Mouse (Mus musculus) macrophage (primary cell): ENCODE data around the gene Gm2174. TPM values are rescaled to one million over a fixed set of nuclear protein-coding genes. Genes with fewer than 3 reads are reported as not detected.
A peak's percentile ranks its signal among the peaks of the same experiment; 100 is the strongest.

Experiments
- H3K27ac ChIP-seq: fragments of 350-480 bp; formaldehyde crosslinking; 2 replicates; pipeline ENCODE4 v1.9.0; 2021
- H3K36me3 ChIP-seq: fragments of 350-480 bp; formaldehyde crosslinking; 2 replicates; pipeline ENCODE4 v1.9.0; 2021; ENCODE audit errors: inconsistent target
- H3K4me3 ChIP-seq: fragments of 350-480 bp; formaldehyde crosslinking; 2 replicates; pipeline ENCODE4 v1.9.0; 2021; ENCODE audit errors: inconsistent target
- H3K79me2 ChIP-seq: fragments of 350-480 bp; formaldehyde crosslinking; 2 replicates; pipeline ENCODE4 v1.9.0; 2021; ENCODE audit errors: inconsistent target
- WGBS: methylation state at CpG from one replicate; pipeline ENCODE4 v1.1.7; 2026; ENCODE audit warnings: inconsistent platforms; ENCODE audit not compliant: missing documents; 5-methylcytosine and 5-hydroxymethylcytosine counted together
- polyA plus RNA-seq: library from polyadenylated mRNA; stranded (reverse); fragments of 250-400 nt; gene quantifications from 3 replicates; pipeline ENCODE4 v1.2.4, GENCODE M21; 2018; ENCODE audit warnings: inconsistent platforms

The Gm2174 gene
- polyA plus RNA-seq, 1 experiment from 2014 or later = 1.2 TPM

- no CpG with 5 or more reads among the region's 1 CpGs for WGBS
- Histone ChIP-seq H3K36me3 (no peaks in the 10 kb centered on the region), H3K4me3 (no peak overlapping the region), H3K79me2 (peaks cover 89% of the 10 kb centered on the region), H3K27ac (no peak overlapping the region)
Observed at GRCm38 (mm10) chrX:56464906-56465305, 17.1 kb downstream of the Gm2174 start.

DNA sequence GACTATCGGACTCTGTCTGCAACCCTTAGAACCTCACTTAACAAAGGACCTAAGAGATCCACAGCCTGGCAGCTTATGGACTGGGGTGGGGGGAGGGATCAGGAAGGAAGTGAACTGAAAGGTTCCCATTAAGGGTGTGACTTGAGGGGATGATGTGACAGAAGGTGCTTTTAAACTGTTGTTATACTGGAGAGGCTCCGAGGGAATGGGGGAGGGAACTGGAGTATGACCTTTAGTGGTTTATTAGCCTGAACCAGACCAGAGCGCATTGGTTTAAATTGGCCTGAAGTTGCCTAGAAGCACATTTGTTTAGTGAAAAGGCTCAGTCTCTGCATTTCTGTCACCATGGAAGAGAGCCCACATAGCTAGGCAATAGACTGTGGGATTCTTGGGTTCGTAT lies 19.9 kb downstream of the Gm2174 start:
- H3K36me3 ChIP-seq = no peaks in the 10 kb centered on the region
- H3K27ac ChIP-seq = no peak overlapping the region
- H3K79me2 ChIP-seq = peaks cover 91% of the 10 kb centered on the region
- H3K4me3 ChIP-seq = no peak overlapping the region
- WGBS = 89% methylated on average over 4 of the region's 4 CpGs

DNA sequence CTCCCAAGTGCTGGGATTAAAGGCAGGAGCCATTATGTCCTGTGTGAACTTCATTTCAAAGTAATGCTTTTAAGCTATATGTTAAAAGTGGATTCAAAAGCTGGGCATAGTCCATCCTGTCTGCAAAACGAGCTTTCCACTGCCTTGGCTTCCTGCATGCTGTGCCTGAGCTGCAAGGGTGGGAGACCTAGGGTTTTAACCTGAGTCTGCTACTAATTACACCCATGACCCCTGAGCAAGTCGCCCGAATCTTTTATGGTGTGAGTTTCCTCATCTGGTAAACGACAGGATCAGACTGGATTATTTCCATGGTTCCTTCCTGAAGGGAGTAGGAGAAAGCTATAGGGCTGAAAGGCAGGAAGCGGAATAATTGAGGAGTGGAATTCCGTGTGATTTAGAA lies 20.7 kb downstream of the Gm2174 start:
- no peak overlapping the region for H3K4me3 ChIP-seq
- 84% methylated on average over 6 of the region's 6 CpGs for WGBS
- H3K36me3 ChIP-seq = no peaks in the 10 kb centered on the region
- H3K27ac ChIP-seq = no peak overlapping the region
- H3K79me2 ChIP-seq = peaks cover 91% of the 10 kb centered on the region

DNA sequence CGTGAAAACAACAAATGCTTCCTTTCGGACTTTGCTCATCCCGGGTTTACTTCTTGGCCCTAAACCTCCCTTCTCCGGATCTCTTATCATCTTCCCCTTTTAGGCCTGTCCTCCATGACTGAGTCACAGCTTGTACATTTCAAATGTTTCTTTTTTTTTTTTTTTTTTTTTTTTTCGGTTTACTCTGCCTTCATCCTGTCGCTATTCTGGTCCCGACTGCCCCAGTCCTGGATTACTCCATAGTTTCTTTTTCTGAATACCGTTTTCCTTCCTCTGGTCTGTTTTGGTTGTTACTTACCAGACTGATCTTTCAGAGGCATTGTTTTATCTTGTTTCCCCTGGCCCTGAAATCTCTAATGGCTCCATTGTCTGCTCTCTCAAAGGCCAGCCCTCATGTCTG lies 26.3 kb downstream of the Gm2174 start:
- H3K27ac ChIP-seq = no peak overlapping the region
- H3K4me3 ChIP-seq = no peak overlapping the region
- H3K36me3 ChIP-seq = no peaks in the 10 kb centered on the region
- H3K79me2 ChIP-seq = peaks cover 99% of the 10 kb centered on the region
- 64% methylated on average over 6 of the region's 8 CpGs for WGBS

DNA sequence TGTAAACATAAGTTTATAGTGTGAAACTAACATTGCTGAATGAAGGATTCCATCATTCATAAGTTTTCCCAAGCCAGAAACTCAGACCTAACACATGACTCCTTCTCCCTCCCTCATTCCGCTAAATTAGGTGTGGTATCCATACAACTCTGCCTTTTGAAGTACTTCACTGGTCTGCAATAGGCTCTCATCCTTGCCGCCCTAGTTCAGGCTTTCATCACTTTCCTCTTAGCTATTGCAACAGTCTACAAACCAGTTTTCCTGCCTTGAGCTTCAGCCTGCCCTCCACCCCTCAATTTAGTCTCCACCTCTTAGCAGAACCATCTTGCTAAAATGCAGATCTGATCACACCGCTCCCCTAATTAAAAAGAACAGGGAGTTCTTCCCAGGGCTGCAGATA lies 29.8 kb downstream of the Gm2174 start:
- 66% methylated on average over 3 of the region's 3 CpGs for WGBS
- H3K4me3 ChIP-seq = no peak overlapping the region
- H3K27ac ChIP-seq = no peak overlapping the region

GRCm38 (mm10) chrX:56481906-56482305 lies 34.1 kb downstream of the Gm2174 start:
- Histone ChIP-seq H3K4me3 (no peak overlapping the region), H3K36me3 (no peaks in the 10 kb centered on the region), H3K27ac (peak overlapping the region; percentile 32; the same call in 1 of the 2 replicates), H3K79me2 (peaks cover 35% of the 10 kb centered on the region)
- WGBS = 52% methylated on average over 3 of the region's 3 CpGs

More for the DNA sequence above, 29.8 kb downstream of the Gm2174 start:
- Histone ChIP-seq H3K36me3 (no peaks in the 10 kb centered on the region), H3K79me2 (peaks cover 77% of the 10 kb centered on the region)

DNA sequence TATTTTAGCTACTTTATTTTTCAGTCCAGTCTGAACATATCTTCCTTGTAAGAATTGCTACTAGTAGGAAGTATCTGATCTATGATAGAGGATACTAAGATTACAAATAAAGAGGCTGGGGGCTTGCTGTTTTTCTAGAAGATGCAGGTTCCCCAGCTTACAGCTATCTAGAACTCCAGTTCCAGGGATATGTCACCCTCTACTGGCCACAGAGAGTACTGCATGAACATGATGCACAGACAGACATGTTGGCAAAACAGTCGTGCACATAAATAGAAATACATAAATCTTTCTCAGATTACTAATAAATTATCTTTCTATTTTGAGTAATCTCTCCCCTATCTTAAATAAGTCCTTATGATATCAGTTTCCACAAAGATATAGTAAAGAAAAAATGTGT lies 42.0 kb downstream of the Gm2174 start:
- Histone ChIP-seq H3K36me3 (no peaks in the 10 kb centered on the region), H3K79me2 (no peaks in the 10 kb centered on the region), H3K27ac (no peak overlapping the region), H3K4me3 (no peak overlapping the region)
- 14% methylated on average over 1 of the region's 1 CpGs for WGBS

GRCm38 (mm10) chrX:56497241-56497640 lies 49.5 kb downstream of the Gm2174 start:
- Histone ChIP-seq H3K79me2 (no peaks in the 10 kb centered on the region), H3K4me3 (no peak overlapping the region), H3K36me3 (no peaks in the 10 kb centered on the region; the same call in 1 of the 2 replicates), H3K27ac (no peak overlapping the region)
- WGBS = 94% methylated on average over 7 of the region's 7 CpGs

Other genes with a start within 250 kb of the Gm2174 start
- gene Gm773, start 235.1 kb upstream of the Gm2174 start, polyA plus RNA-seq = not detected in 3 replicates
- 2.1 to 3.6 TPM (median 2.5 TPM) in 3 replicates for gene Zfp449, start 101.6 kb upstream of the Gm2174 start, polyA plus RNA-seq
- 0.39 to 0.54 TPM (median 0.40 TPM) in 3 replicates for gene Smim10l2a, start 73.4 kb upstream of the Gm2174 start, polyA plus RNA-seq
- 31.9 to 44.9 TPM (median 33.0 TPM) in 3 replicates for gene Ints6l, start 6.9 kb downstream of the Gm2174 start, polyA plus RNA-seq
- gene Gm10477, start 76.8 kb downstream of the Gm2174 start, polyA plus RNA-seq = not detected in 3 replicates
- gene Gm648, start 101.6 kb downstream of the Gm2174 start, polyA plus RNA-seq = not detected in 3 replicates
- 13.8 to 26.4 TPM (median 18.8 TPM) in 3 replicates for gene Mmgt1, start 150.1 kb downstream of the Gm2174 start, polyA plus RNA-seq
- gene Slc9a6, start 161.8 kb downstream of the Gm2174 start, polyA plus RNA-seq = 11.7 to 18.3 TPM (median 17.3 TPM) in 3 replicates